Mouse (Mus musculus): ENCODE results near the gene Anln. TPM values are rescaled to one million over a fixed set of nuclear protein-coding genes. Genes with fewer than 3 reads are reported as not detected.

Gene Anln
- total RNA-seq (2023; ENCODE audit: inconsistent age): 1.1 to 3.0 TPM (median 2.1 TPM) in 4 replicates

GRCm38 (mm10) chr9:22389021-22389476, at the start of gene Anln:
TSS of gene Anln (minus strand) at chr9:22389188.

GRCm38 (mm10) chr9:22411002-22411857, 22.2 kb upstream of the Anln start, which contains the start of gene 9530077C05Rik:
TSS of gene 9530077C05Rik (plus strand) at chr9:22411513.

GRCm38 (mm10) chr9:22307156-22307919, 81.7 kb downstream of the Anln start, which contains the start of gene Zfp810:
TSS of gene Zfp810 (minus strand) at chr9:22307648.

Other genes with a start within 250 kb of the Anln start
- 12.8 to 20.2 TPM (median 16.1 TPM) in 4 replicates for gene Pigyl, start 232.3 kb downstream of the Anln start, total RNA-seq (2023; ENCODE audit: inconsistent age)
- not detected in 4 replicates for gene Zfp872, start 201.1 kb downstream of the Anln start, total RNA-seq (2023; ENCODE audit: inconsistent age)
- 32.3 to 39.4 TPM (median 35.7 TPM) in 4 replicates for gene Zfp809, start 163.5 kb downstream of the Anln start, total RNA-seq (2023; ENCODE audit: inconsistent age)
- gene Zfp599, start 129.3 kb downstream of the Anln start, total RNA-seq (2023; ENCODE audit: inconsistent age): 1.9 to 2.9 TPM (median 2.4 TPM) in 4 replicates
- gene Zfp810, start 81.5 kb downstream of the Anln start, total RNA-seq (2023; ENCODE audit: inconsistent age): 11.3 to 16.5 TPM (median 12.5 TPM) in 4 replicates
- 1.1 to 1.7 TPM (median 1.4 TPM) in 4 replicates for gene 9530077C05Rik, start 22.3 kb upstream of the Anln start, total RNA-seq (2023; ENCODE audit: inconsistent age)
- not detected in 4 replicates for gene Gm17545, start 65.1 kb upstream of the Anln start, total RNA-seq (2023; ENCODE audit: inconsistent age)
- gene Rp9, start 80.6 kb upstream of the Anln start, total RNA-seq (2023; ENCODE audit: inconsistent age): 63.6 to 83.4 TPM (median 72.1 TPM) in 4 replicates
- 21.1 to 28.1 TPM (median 24.8 TPM) in 4 replicates for gene Bbs9, start 86.5 kb upstream of the Anln start, total RNA-seq (2023; ENCODE audit: inconsistent age)

Data from B cell, adult (primary cell).